Mouse (Mus musculus): Measurements from ENCODE around the gene Dcun1d5.
"Not testable (repeated sequence)": the region's sequence is repeated elsewhere in the genome, so short reads cannot be mapped to it uniquely, and the experiment has no call there.

Dcun1d5 gene

GRCm38 (mm10) chr9:7184172-7184896, at the start of gene Dcun1d5, which contains the start of gene Dync2h1:
TSS of gene Dcun1d5 (plus strand) at chr9:7184520.
TSS of gene Dync2h1 (minus strand) at chr9:7184446.
- DNase-seq = peak; percentile 97 to 98

- no peak for DNase-seq
These were observed 29.9 kb upstream of the Dcun1d5 start for GRCm38 (mm10) chr9:7154391-7154790.

GRCm38 (mm10) chr9:7158605-7159004, 25.7 kb upstream of the Dcun1d5 start:
- DNase-seq = no peak

GRCm38 (mm10) chr9:7159718-7160117, 24.6 kb upstream of the Dcun1d5 start:
- no peak for DNase-seq

DNA sequence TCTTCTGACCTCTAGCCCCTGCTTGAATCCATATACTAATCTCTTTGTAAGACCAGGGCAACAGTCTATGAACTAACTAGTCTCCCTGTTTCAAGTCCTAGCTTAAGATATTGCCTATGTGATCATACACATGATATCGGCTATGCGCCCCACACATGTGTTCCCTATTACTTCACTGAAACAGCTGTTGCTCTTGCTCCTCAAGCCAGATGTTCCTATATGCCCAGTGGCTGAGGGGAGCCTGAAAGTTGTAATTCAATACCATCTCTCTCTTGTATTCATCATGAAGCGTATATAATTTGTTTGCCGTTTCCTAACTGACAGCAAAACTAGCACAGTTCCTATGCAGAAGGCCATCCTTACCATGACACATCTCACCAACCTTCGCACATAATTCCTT, 23.6 kb upstream of the Dcun1d5 start:
- DNase-seq = no peak

- no peak for DNase-seq
These were observed 16.9 kb upstream of the Dcun1d5 start for GRCm38 (mm10) chr9:7167339-7167998.

- peak; percentile 27 to 65 for DNase-seq
These were observed 10.6 kb upstream of the Dcun1d5 start for GRCm38 (mm10) chr9:7173756-7174155.

DNA sequence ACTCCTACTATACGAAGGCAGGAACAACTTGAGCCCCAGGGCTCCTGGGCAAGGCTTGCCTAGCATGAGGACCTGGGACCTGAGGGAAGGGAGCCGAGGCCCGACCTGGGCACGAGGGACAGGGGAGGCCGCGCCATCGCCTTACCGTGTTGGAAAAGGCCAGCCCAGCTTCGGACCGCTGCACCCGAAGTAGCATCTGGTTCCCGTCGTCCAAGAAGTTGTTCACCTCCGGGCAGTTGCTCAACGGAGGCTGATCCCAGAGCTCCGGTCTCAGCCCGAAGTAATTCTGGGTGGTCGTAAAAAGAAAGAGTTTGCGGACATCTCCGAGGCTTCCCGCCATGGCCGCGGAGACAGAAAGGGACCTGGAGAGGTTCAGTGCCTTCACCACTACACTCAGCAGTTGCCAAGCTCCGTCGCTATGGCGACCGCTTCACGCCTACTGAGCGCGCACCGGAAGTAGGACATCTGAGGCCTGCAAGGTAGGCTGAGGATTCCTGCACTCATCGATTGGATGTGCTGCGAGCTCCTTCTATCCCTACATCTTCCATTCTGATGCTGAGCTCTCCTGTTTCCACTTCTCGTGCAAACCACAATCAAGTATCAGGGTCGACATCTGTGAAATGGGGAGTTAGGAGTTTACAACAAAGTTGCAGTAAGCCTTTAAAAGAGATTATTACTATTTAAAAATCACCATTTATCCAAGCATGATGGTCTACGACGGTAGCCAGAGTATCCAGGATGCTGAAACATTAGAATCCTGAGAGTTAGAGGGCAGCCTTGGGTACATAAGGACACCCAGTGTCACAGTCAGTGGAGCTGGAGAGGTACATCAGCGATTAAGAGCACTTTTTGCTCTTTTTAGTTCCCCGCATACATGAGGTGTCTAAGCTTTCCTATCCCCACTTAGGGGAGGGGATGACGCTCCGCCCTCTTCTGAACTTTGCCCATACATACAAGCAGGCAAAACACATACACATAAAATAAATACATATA, 7.4 kb upstream of the Dcun1d5 start:
- DNase-seq = peak; percentile 96

DNA sequence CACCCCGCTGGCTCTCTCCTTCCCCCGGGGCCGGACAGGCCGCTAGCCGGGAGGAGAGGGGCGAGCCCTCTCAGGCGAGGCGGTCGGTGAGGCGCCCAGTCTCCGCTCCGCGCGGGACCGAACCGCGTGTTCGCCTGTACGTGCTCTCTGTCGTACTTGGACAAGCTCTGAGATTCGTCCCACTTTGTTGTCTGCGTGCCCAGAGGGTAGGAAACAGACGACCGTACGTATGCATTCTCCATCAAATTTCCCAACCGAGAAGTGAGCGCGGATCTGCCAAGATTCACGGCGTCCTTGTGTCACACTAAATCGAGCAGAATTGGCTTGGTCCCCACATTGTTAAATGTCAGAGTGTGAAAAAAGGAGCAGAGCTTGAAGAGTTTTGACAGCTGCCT, 574 bp downstream of the Dcun1d5 start:
- DNase-seq = peak in 1 of 2 experiments; percentile 41

DNA sequence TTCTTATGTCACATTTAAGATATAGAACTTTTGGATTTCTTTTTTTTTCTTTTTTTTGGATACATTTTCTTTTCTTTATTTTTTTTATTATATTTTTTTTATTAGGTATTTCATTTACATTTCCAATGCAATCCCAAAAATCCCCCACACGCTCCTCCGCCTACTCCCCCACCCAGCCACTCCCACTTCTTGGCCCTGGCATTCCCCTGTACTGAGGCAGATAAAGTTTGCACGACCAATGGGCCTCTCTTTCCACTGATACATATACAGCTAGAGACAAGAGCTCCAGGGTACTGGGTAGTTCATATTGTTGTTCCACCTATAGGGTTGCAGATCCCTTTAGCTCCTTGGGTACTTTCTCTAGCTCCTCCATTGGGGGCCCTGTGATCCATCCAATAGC, 6.4 kb downstream of the Dcun1d5 start:
- not testable (repeated sequence) for DNase-seq

DNA sequence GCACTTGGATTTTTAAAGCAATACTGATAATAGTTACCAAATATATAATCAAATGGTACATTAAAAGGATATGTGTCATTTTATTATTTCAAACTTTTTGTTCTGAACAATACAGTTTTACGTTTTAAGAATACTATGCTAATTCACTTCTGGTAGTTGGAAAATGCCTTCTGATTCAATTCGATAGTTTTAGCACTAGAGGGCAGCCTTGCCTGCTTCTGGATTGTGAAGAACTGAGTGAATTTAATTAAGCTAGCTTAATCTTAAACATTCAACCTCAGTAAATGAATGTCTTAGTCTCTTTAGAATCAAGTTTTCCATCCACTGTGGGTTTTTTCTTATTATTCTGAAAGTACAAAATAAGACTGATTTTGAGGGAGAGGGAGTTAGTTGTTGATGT, 31.9 kb downstream of the Dcun1d5 start:
- peak; percentile 21 to 33 for DNase-seq

DNA sequence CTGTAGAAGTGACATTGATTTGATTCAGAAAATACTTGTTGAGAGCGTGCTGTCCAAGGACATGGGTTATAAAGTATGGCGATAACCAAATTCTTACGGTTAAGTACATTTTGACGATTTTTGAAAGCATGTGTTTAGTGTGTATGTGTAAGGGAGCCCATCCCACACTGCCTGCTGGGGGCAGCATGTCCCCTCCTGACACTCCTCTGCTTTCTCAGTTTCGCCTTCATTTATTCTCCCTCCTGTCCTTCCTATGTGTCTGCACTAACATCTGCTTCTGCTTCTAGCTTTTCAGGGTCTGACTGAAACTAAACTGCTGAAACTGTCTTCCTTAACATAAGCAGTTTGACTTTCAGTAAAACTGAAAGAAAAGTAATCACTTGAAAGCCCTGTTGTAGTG, 36.7 kb downstream of the Dcun1d5 start:
- no peak for DNase-seq

GRCm38 (mm10) chr9:7221460-7221859, 37.1 kb downstream of the Dcun1d5 start:
- DNase-seq = peak in 1 of 2 experiments; percentile 1

DNA sequence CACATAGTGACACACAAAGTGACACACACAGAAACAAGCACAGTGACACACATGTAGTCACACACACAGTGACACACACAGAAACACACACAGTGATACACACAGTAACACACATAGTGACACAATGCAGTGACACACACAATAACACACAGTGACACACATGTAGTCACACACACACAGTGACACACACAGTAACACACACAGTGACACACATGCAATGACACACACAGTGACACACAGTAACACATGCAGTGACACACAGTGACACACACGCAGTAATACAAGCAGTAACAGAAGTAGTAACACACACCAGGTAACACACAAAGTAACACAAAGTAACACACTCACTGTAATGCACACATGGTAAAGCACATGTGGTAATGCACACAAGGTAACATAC, 54.3 kb downstream of the Dcun1d5 start:
- DNase-seq = no peak

DNA sequence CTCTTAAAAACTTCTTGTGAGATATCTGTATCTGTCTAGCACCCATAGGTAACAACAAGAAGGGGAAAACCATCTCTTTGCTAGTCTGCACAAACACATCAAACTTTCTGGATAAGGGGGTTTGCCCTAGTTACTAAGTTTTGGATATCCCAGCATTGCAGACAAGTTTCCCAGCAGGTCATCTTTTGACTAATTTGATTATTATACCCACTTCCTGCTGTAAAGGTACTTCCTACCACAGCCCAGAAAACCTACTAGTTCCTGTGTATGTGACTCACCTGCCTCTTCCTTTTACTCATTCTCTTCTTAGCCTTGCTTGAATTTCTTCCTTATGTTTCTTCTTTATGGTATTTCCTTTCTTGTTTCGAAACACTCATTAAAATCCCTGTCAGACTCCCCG, 55.6 kb downstream of the Dcun1d5 start:
- DNase-seq = no peak

DNA sequence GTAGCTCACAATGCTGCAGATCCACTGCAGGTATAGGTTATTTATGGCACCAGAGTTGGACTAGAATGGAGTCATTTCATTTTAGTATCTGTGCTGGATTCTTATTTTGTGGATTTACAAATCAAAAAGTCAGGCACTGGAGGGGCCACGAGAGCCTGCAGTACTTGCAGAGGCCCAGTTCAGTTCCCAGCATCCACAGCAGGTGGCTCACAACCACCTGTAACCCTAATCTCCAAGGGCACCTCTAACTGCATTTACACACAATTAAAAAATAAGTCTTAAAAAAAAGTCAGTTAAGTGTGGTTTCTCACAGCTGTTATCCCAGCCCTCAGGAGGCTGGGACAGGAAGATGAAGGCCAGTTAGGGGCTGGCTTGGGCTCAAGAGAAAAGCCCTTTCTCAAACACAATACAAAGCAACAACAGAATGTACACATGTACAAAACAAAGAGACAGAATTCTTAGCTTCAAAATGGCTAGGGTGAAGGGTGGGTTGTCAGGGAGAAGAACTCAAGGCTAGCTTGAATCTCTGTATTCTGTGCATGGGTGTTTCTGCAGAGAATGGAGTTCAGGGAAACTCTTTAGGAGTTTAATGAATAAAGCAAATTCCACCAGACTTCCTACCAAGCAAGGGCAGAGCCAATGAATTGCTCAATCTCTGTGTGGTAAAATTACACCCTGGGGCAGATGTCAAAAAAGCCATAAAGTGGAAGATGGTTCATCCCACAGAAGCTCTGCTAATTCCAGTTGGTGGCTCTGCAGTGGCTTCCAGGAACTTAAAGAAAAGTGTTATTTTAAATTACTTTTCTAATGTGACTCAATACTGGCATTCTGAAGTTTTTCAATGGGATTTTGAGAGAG, 68.7 kb downstream of the Dcun1d5 start:
- DNase-seq = no peak
